Mouse (Mus musculus): Measurements from ENCODE around the gene Gps1. TPM values are rescaled to one million over a fixed set of nuclear protein-coding genes. Genes with fewer than 3 reads are reported as not detected.
A peak's percentile ranks its signal among the peaks of the same experiment; 100 is the strongest.
"Not testable (repeated sequence)": the region's sequence is repeated elsewhere in the genome, so short reads cannot be mapped to it uniquely, and the experiment has no call there.

The Gps1 gene
- polyA plus RNA-seq, 1 experiment from 2014 or later: 124 TPM

DNA sequence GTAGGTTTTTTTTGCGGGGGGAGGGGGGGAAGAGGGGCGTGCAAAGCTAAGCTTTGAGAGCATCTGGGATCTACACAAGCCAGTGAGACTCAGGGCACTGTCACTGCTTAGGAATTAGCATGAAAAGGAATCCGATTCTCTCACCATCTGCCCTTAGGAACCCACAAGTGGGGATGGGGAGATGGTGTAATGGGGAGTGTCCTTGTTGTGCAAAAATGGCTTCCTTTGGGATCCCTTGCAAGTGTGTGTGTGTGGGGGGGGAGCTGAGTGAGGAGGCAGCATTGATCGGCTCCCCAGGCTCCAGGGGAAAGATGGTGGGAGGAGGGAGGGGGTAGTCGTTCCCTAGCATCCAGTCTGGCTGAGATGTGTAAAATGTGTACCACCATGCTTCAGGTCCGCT, 6.9 kb upstream of the Gps1 start:
- no peak overlapping the region for H3K9ac ChIP-seq (ENCODE audit: low read length)
- ATAC-seq (replicated peaks; ENCODE audit: extremely low read depth, insufficient read depth, low FRiP score): no peak
- H3K27ac ChIP-seq (ENCODE audit: low read length): no peak overlapping the region
- no peak overlapping the region for H3K4me2 ChIP-seq (ENCODE audit: low read depth, low read length)
- WGBS: 28% methylated on average over 6 of the region's 6 CpGs
- no peaks in the 10 kb centered on the region for H3K27me3 ChIP-seq (ENCODE audit: control insufficient read depth, insufficient read depth, low read length)
- no peak overlapping the region for H3K4me3 ChIP-seq (ENCODE audit: low read length)
- no peaks in the 10 kb centered on the region for H3K36me3 ChIP-seq (ENCODE audit: control insufficient read depth, insufficient read depth)
- peaks cover 3% of the 10 kb centered on the region; the same call in 1 of the 2 replicates for H3K4me1 ChIP-seq (ENCODE audit: control insufficient read depth, insufficient read depth, low read length)
- no peaks in the 10 kb centered on the region for H3K9me3 ChIP-seq (replicated peaks; ENCODE audit: control insufficient read depth, low read length)

DNA sequence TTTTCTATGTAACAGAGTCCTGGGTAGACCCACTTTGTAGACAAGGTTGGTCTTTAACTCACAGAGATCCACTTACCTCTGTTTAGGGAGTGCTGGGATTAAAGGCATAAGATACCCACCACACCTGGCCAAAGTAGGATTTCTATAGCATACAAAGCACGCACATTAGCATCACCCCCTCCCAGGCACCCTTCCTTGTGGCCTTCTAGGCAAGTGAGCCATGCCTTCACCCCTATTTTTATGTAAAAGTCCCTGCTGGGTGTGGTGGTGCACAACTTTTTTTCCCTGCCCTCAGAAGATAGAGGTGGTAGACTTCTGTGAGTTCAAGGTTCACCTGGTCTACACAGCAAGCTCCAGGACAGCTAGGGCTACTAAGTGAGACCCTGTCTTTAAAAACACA, 4.2 kb upstream of the Gps1 start:
- Histone ChIP-seq H3K9ac (ENCODE audit: low read length) (no peak overlapping the region), H3K27ac (ENCODE audit: low read length) (no peak overlapping the region), H3K4me3 (ENCODE audit: low read length) (no peak overlapping the region), H3K27me3 (ENCODE audit: control insufficient read depth, insufficient read depth, low read length) (no peaks in the 10 kb centered on the region), H3K4me1 (ENCODE audit: control insufficient read depth, insufficient read depth, low read length) (peaks cover 9% of the 10 kb centered on the region), H3K4me2 (ENCODE audit: low read depth, low read length) (no peak overlapping the region), H3K36me3 (ENCODE audit: control insufficient read depth, insufficient read depth) (no peaks in the 10 kb centered on the region), H3K9me3 (replicated peaks; ENCODE audit: control insufficient read depth, low read length) (no peaks in the 10 kb centered on the region)
- no peak for ATAC-seq (replicated peaks; ENCODE audit: extremely low read depth, insufficient read depth, low FRiP score)
- 96% methylated on average over 1 of the region's 1 CpGs for WGBS

DNA sequence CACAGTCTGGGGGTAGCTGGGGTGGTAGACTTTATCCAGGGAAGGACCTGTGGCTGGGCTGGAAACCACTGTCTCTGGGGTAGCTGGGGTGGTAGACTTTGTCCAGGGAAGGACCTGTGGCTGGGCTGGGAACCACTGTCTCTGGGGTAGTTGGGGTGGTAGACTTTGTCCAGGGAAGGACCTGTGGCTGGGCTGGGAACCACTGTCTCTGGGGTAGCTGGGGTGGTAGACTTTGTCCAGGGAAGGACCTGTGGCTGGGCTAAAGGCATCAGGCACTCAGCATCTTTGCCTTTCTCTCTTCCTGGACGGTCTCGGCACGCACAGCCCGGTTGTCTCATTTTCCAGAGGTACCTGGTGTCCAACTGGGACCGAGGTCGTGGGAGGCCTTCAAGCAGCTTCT, 2.7 kb upstream of the Gps1 start:
- not testable (repeated sequence) for H3K36me3 ChIP-seq (ENCODE audit: control insufficient read depth, insufficient read depth); H3K27me3 ChIP-seq (ENCODE audit: control insufficient read depth, insufficient read depth, low read length); H3K4me3 ChIP-seq (ENCODE audit: low read length); H3K27ac ChIP-seq (ENCODE audit: low read length); H3K4me2 ChIP-seq (ENCODE audit: low read depth, low read length); H3K9ac ChIP-seq (ENCODE audit: low read length); ATAC-seq (replicated peaks; ENCODE audit: extremely low read depth, insufficient read depth, low FRiP score); H3K9me3 ChIP-seq (replicated peaks; ENCODE audit: control insufficient read depth, low read length)
- peaks cover 13% of the 10 kb centered on the region for H3K4me1 ChIP-seq (ENCODE audit: control insufficient read depth, insufficient read depth, low read length)
- WGBS: 95% methylated on average over 6 of the region's 6 CpGs

DNA sequence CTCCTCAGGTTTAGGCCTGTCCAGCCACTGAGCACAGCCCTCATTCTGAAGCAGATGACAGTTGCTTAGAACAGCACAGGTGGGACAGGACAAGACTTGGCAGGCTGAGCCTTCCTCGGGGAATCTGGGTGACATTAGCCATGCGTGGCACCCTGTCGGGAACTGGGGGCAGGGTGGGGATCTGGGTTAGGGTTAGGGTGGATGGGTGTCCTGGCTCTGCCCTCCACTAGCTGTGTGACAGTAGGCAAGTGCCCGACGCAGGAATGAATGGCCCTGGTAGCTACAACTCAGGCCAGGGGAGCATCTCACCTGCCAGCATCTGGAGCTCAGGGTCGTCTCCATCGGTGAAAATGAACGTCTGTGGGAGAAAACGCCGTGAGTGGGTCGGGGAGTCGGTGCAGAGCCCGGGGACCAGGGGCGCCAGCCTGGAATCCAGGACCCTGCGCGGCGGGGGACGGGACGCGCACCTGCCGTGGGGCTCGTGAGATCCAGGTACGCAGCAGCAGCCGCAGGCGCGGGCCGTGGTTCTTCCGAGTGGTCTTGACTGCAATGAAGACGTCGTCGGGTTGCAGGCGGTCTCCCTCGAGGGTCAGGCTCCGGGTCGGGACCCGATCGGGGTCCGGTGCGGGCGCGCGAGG, 527 bp upstream of the Gps1 start:
- peak; percentile 19; the same call in 1 of the 2 replicates for ATAC-seq (replicated peaks; ENCODE audit: extremely low read depth, insufficient read depth, low FRiP score)
- WGBS: 1% methylated on average over 41 of the region's 42 CpGs
- H3K27me3 ChIP-seq (ENCODE audit: control insufficient read depth, insufficient read depth, low read length): no peaks in the 10 kb centered on the region
- H3K27ac ChIP-seq (ENCODE audit: low read length): peak overlapping the region; percentile 66
- H3K4me2 ChIP-seq (ENCODE audit: low read depth, low read length): peak overlapping the region; percentile 99
- H3K9ac ChIP-seq (ENCODE audit: low read length): peak overlapping the region; percentile 97
- H3K4me3 ChIP-seq (ENCODE audit: low read length): peak overlapping the region; percentile 97
- H3K36me3 ChIP-seq (ENCODE audit: control insufficient read depth, insufficient read depth): peaks cover 10% of the 10 kb centered on the region; the same call in 1 of the 2 replicates
- no peaks in the 10 kb centered on the region for H3K9me3 ChIP-seq (replicated peaks; ENCODE audit: control insufficient read depth, low read length)
- peaks cover 12% of the 10 kb centered on the region for H3K4me1 ChIP-seq (ENCODE audit: control insufficient read depth, insufficient read depth, low read length)

DNA sequence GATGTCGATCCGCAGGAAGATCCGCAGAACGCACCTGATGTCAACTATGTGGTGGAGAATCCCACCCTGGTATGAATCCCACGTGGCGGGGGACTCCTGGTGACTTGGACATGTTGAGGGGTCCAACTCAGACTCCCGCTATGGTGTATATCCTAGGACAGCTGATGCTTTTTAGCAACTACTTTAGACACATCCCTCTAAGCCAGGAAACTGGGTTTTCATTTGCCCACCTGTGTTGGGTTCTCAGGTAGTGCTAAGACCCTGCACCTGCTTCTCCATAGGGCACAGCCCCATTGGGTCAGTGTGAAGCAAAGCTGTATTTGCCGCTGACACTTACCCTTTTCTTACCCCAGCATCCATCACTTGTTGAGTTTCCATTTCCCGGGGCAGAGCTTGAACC, 1.1 kb downstream of the Gps1 start:
- no peak for ATAC-seq (replicated peaks; ENCODE audit: extremely low read depth, insufficient read depth, low FRiP score)
- Histone ChIP-seq H3K27me3 (ENCODE audit: control insufficient read depth, insufficient read depth, low read length) (no peaks in the 10 kb centered on the region), H3K9ac (ENCODE audit: low read length) (peak overlapping the region; percentile 97), H3K36me3 (ENCODE audit: control insufficient read depth, insufficient read depth) (peaks cover 22% of the 10 kb centered on the region), H3K4me2 (ENCODE audit: low read depth, low read length) (peak overlapping the region; percentile 99), H3K4me3 (ENCODE audit: low read length) (peak overlapping the region; percentile 97), H3K27ac (ENCODE audit: low read length) (no peak overlapping the region), H3K4me1 (ENCODE audit: control insufficient read depth, insufficient read depth, low read length) (peaks cover 12% of the 10 kb centered on the region), H3K9me3 (replicated peaks; ENCODE audit: control insufficient read depth, low read length) (no peaks in the 10 kb centered on the region)
- 30% methylated on average over 9 of the region's 9 CpGs for WGBS

DNA sequence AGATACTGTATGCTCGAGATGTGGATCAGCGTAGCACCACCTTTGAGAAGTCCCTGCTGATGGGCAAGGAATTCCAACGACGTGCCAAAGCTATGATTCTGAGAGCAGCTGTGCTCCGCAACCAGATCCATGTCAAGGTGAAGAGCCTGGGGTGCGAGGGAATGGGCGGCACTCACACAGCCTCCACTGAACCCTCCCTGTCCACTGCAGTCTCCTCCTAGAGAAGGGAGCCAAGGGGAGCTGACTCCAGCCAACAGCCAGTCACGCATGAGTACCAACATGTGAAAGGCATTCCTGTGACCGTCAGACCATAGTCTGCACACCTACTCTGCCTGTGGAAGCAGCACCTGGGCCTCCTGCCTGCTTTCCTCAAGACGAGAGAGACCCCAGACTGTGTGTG, 4.4 kb downstream of the Gps1 start:
- H3K4me3 ChIP-seq (ENCODE audit: low read length); H3K4me1 ChIP-seq (ENCODE audit: control insufficient read depth, insufficient read depth, low read length); H3K9me3 ChIP-seq (replicated peaks; ENCODE audit: control insufficient read depth, low read length); H3K9ac ChIP-seq (ENCODE audit: low read length); H3K27ac ChIP-seq (ENCODE audit: low read length); ATAC-seq (replicated peaks; ENCODE audit: extremely low read depth, insufficient read depth, low FRiP score); H3K4me2 ChIP-seq (ENCODE audit: low read depth, low read length); H3K27me3 ChIP-seq (ENCODE audit: control insufficient read depth, insufficient read depth, low read length): not testable (repeated sequence)
- peaks cover 35% of the 10 kb centered on the region for H3K36me3 ChIP-seq (ENCODE audit: control insufficient read depth, insufficient read depth)
- 85% methylated on average over 9 of the region's 10 CpGs for WGBS

DNA sequence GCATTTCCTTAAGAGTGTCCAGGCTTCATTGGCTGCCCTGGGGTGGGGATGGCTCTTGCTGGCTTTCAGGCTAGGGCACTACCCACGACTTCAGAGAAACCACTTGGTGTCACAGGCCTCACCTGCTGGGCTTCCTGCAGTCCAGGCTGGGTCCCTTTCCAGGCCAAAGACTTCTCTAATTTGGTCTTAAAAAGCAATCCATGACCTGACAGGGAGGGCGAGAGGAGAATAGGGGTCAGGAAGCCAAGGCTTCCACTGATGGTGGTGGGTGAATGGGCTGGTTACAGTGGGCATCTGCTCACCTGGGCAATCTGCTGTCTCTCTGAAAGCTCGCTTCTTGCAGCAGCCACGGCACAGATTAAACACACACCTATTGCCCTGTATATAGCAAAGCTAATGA, 5.3 kb downstream of the Gps1 start:
- WGBS: 88% methylated on average over 4 of the region's 4 CpGs
- Histone ChIP-seq H3K9me3 (replicated peaks; ENCODE audit: control insufficient read depth, low read length) (no peaks in the 10 kb centered on the region), H3K4me1 (ENCODE audit: control insufficient read depth, insufficient read depth, low read length) (peaks cover 8% of the 10 kb centered on the region), H3K4me2 (ENCODE audit: low read depth, low read length) (no peak overlapping the region), H3K9ac (ENCODE audit: low read length) (no peak overlapping the region), H3K36me3 (ENCODE audit: control insufficient read depth, insufficient read depth) (peaks cover 35% of the 10 kb centered on the region), H3K27ac (ENCODE audit: low read length) (no peak overlapping the region), H3K27me3 (ENCODE audit: control insufficient read depth, insufficient read depth, low read length) (no peaks in the 10 kb centered on the region), H3K4me3 (ENCODE audit: low read length) (no peak overlapping the region)
- no peak for ATAC-seq (replicated peaks; ENCODE audit: extremely low read depth, insufficient read depth, low FRiP score)

DNA sequence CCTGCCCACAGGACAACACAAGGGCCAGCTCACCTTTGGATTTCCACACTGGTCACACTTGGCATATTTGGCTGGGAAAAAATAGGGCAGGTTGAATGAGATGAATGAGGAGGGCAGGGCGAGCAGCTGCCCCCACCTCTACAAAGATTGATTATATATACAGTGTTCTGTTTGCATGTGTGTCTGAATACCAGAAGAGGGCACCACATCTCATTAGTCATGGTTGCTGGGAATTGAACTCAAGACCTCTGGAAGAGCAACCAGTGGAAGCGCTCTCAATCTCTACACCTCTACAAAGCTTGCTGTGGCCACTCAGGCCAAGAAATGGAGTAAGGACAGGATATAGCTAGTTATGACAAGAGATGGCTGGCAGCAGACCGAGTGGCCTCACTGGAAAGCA, 5.7 kb downstream of the Gps1 start:
- no peak for ATAC-seq (replicated peaks; ENCODE audit: extremely low read depth, insufficient read depth, low FRiP score)
- Histone ChIP-seq H3K4me3 (ENCODE audit: low read length) (no peak overlapping the region), H3K9ac (ENCODE audit: low read length) (no peak overlapping the region), H3K4me2 (ENCODE audit: low read depth, low read length) (no peak overlapping the region), H3K27me3 (ENCODE audit: control insufficient read depth, insufficient read depth, low read length) (no peaks in the 10 kb centered on the region), H3K27ac (ENCODE audit: low read length) (no peak overlapping the region), H3K4me1 (ENCODE audit: control insufficient read depth, insufficient read depth, low read length) (peaks cover 6% of the 10 kb centered on the region), H3K9me3 (replicated peaks; ENCODE audit: control insufficient read depth, low read length) (no peaks in the 10 kb centered on the region), H3K36me3 (ENCODE audit: control insufficient read depth, insufficient read depth) (peaks cover 38% of the 10 kb centered on the region)
- 94% methylated on average over 3 of the region's 3 CpGs for WGBS

DNA sequence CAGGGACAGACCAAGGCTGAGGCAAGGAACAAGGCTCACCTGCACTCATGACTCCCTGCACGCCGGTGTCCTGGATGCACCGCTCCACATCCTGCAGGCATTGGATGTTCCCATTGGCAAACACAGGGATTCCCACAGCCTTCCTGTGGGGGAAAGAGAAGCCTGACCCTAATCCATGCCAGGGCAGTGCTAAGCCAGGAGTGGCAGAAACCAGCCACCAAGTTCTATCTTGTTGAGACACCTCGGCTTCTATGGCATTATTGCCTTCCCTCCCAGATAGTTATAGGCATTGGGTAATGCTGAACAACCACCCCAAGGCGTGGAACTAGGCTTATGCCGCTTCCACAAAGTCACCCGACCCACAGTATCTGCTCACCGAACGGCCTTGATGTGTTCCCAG, 8.6 kb downstream of the Gps1 start:
- Histone ChIP-seq H3K9ac (ENCODE audit: low read length) (no peak overlapping the region), H3K27me3 (ENCODE audit: control insufficient read depth, insufficient read depth, low read length) (no peaks in the 10 kb centered on the region), H3K4me1 (ENCODE audit: control insufficient read depth, insufficient read depth, low read length) (peaks cover 12% of the 10 kb centered on the region), H3K27ac (ENCODE audit: low read length) (no peak overlapping the region), H3K9me3 (replicated peaks; ENCODE audit: control insufficient read depth, low read length) (no peaks in the 10 kb centered on the region), H3K4me3 (ENCODE audit: low read length) (no peak overlapping the region), H3K4me2 (ENCODE audit: low read depth, low read length) (no peak overlapping the region), H3K36me3 (ENCODE audit: control insufficient read depth, insufficient read depth) (peaks cover 30% of the 10 kb centered on the region)
- WGBS: 95% methylated on average over 9 of the region's 9 CpGs
- no peak for ATAC-seq (replicated peaks; ENCODE audit: extremely low read depth, insufficient read depth, low FRiP score)

Measured in heart, embryonic 16.5 days (tissue).